Mouse (Mus musculus) urinary bladder, postnatal 25 days (tissue): ENCODE results near the gene Tas2r124.

Experiments
- DNase-seq: peaks from one replicate; pipeline ENCODE4 v3.0.0; 2022; ENCODE audit warnings: low spot score

The Tas2r124 gene

GRCm38 (mm10) chr6:132754430-132754829 lies at the start of gene Tas2r124:
Gene Tas2r124 (plus strand): TSS chr6:132754730.
- no peak for DNase-seq

GRCm38 (mm10) chr6:132711828-132712227 lies 42.7 kb upstream of the Tas2r124 start, which contains the start of gene Tas2r122:
Gene Tas2r122 (minus strand): TSS chr6:132711928.
- DNase-seq: no peak

DNA sequence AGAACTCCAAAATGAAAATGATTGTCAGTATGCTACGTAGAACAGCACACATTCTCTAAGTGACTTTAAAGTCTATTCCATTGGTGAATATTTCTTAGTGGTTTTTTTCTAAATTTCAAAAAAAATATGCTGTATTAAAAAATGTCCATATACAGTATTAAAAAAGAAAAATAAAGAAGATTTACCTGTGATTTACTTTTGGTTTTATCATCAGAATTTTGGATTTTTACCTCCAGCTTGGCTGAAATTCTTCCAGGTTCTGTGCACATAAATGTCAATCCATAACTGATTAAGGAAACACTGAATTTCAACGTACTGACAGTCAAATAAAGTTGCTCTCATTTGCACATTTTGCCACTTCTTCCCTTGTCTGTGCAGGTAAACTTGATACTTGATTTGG lies 16.6 kb upstream of the Tas2r124 start, which contains the start of gene Tas2r115:
TSS of gene Tas2r115 (minus strand) at position 101 of the 400 bp plus-strand sequence.
- DNase-seq: no peak

- no peak for DNase-seq
Observed at GRCm38 (mm10) chr6:132750206-132750605, 4.3 kb upstream of the Tas2r124 start.

DNA sequence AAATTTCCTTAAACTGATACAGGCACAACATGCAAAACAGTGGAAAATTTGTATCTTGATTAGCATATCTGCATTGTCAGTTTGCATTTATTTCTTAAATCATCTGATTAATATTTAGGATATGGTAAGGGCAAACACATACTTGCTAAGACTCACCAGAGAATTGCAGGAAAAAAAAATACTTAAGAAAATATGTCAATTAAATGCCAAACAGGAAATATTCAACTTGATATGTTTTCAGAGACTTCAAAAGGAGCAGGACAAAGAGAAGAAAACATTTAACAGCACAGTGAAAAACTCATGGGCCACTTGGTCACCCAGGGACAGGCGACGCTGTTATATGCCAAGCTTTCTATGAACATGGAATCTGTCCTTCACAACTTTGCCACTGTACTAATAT lies 7.3 kb downstream of the Tas2r124 start, which contains the start of gene Tas2r102:
TSS of gene Tas2r102 (plus strand) at position 301 of the 400 bp plus-strand sequence.
- no peak for DNase-seq

- no peak for DNase-seq
Observed at GRCm38 (mm10) chr6:132778062-132778461, 23.5 kb downstream of the Tas2r124 start, which contains the start of gene Tas2r136. Gene Tas2r136 (minus strand): TSS chr6:132778162.

GRCm38 (mm10) chr6:132795393-132795792 lies 40.9 kb downstream of the Tas2r124 start:
- DNase-seq: no peak

DNA sequence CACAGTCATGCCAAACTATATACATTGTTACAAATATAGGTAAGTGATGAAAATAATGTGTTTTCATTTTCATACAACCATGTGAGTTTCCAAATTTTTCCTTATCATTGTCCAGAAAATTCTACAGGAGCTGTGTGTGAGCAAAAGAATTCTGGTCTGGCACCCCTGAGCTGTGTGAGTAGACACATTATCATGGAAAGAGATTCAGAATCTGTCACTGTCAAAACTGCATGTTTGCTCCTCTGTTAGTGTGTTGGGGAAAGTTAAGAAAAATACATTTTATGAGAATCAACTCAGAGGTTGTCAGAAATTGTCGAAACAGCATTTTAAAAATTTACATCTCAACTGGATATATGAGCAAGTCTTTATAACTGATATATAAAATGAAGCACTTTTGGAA lies 48.0 kb downstream of the Tas2r124 start, which contains the start of gene Tas2r117:
TSS of gene Tas2r117 (plus strand) at position 301 of the 400 bp plus-strand sequence.
- DNase-seq: no peak
